8 mouse cellular contexts compared by ENCODE assay signal in genomic region chr8:116946268-116946838, GRCm38 (mm10). TPM values are rescaled to one million over a fixed set of nuclear protein-coding genes. Genes with fewer than 3 reads are reported as not detected.
DNase-seq lines count a peak whose midpoint lies in the region; ATAC-seq and TF ChIP-seq lines count a peak whose summit lies in the region.

No protein-coding gene starts in this region.

- 45% methylated on average over 21 of the region's 21 CpGs for WGBS in macrophage (ENCODE audit: missing documents)
- WGBS in hindbrain, postnatal 0 days: 82% methylated on average over 21 of the region's 21 CpGs

- peaks cover 11% of the 10 kb centered on the region; the same call in 1 of the 2 replicates for H3K4me1 ChIP-seq in hindbrain, postnatal 0 days (ENCODE audit: insufficient read depth, low read length)

- H3K27ac ChIP-seq in macrophage: peak overlapping the region; percentile 73
- no peak overlapping the region for H3K27ac ChIP-seq in hindbrain, postnatal 0 days

- no peaks in the 10 kb centered on the region for H3K27me3 ChIP-seq in hindbrain, postnatal 0 days (ENCODE audit: insufficient read depth, low read length)

- ATAC-seq in common myeloid progenitor, adult 5-6 weeks (replicated peaks; ENCODE audit: low read depth, poor library complexity, severe bottlenecking): peak; percentile 33
- no peak for ATAC-seq in hindbrain, postnatal 0 days

- H3K9me3 ChIP-seq in hindbrain, postnatal 0 days (ENCODE audit: low read length): no peaks in the 10 kb centered on the region

- no peak for TF ChIP-seq CTCF in hindbrain, postnatal 0 days (IDR thresholded peaks at IDR 0.05; ENCODE audit: low read depth)

- H3K9ac ChIP-seq in hindbrain, postnatal 0 days (replicated peaks; ENCODE audit: low read length): no peak overlapping the region

- intact Hi-C loops in left cerebral cortex, postnatal 4 days (cut with DNase I): no loop called here

- H3K79me2 ChIP-seq in macrophage (ENCODE audit: inconsistent target): peaks cover 70% of the 10 kb centered on the region

- H3K36me3 ChIP-seq in macrophage (ENCODE audit: inconsistent target): no peaks in the 10 kb centered on the region
- no peaks in the 10 kb centered on the region for H3K36me3 ChIP-seq in hindbrain, postnatal 0 days (ENCODE audit: insufficient read depth, low read length)

- no peak overlapping the region for H3K4me2 ChIP-seq in hindbrain, postnatal 0 days (ENCODE audit: low read depth, low read length)

- peak overlapping the region; percentile 21; the same call in 1 of the 2 replicates for H3K4me3 ChIP-seq in macrophage (ENCODE audit: inconsistent target)
- no peak overlapping the region for H3K4me3 ChIP-seq in hindbrain, postnatal 0 days (ENCODE audit: low read length)

- peak; percentile 59 to 76 for DNase-seq in left cerebral cortex, adult 18-20 months (ENCODE audit: low spot score in 2 of 2)
- no peak for DNase-seq in left cerebral cortex, postnatal 4 days
- peak; percentile 76 for DNase-seq in induced T-regulatory cell, adult 2 months (ENCODE audit: low read depth)
- DNase-seq in urinary bladder, postnatal 25 days (ENCODE audit: low spot score): no peak
- DNase-seq in adrenal gland, adult 8-10 months: no peak
- no peak for DNase-seq in hindbrain, postnatal 0 days (ENCODE audit: low spot score)

RNA-seq across cellular contexts. Expression of gene Atmin, which starts 3.2 kb away (rescaled TPM):
- 10 to 100 TPM; 76.7 to 77.7 TPM for total RNA-seq in left cerebral cortex, adult 18-20 months (2021)
- total RNA-seq in left cerebral cortex, postnatal 4 days (2021): 10 to 100 TPM; 27.7 to 30.1 TPM
- total RNA-seq in common myeloid progenitor, adult 5-6 weeks (2017): 10.3 and 17.7 TPM in 2 replicates
- total RNA-seq in macrophage (2018; cell fraction: chromatin; rRNA removed): 1 to 10 TPM in 21 of 26 experiments, under 1 TPM in 5; 0.24 to 9.6 (median 2.9) TPM
- 10 to 100 TPM in 24 of 26 experiments, 1 to 10 TPM in 2; 7.8 to 23.1 (median 19.0) TPM for total RNA-seq in macrophage (2018; cell fraction: cytosol; rRNA removed)
- total RNA-seq in macrophage (2018; cell fraction: nucleus; rRNA removed): 10 to 100 TPM in 15 of 26 experiments, 1 to 10 TPM in 11; 2.7 to 22.7 (median 11.0) TPM
- polyA plus RNA-seq in macrophage (2018): 13.1 to 14.3 TPM (median 13.5 TPM) in 3 replicates
- total RNA-seq in adrenal gland, adult 8-10 months (2022): 10 to 100 TPM; 23.9 to 33.7 (median 30.8) TPM
- total RNA-seq in hindbrain, postnatal 0 days (2014; rRNA removed): 40.7 and 47.3 TPM in 2 replicates
- 18.3 and 20.8 TPM in 2 replicates for polyA plus RNA-seq in hindbrain, postnatal 0 days (2015; fragmentation: Nextera tagmentation; extraction: Ambion mirVana)

RNA-seq across cellular contexts. Expression of gene Cenpn, which starts 24.8 kb away (rescaled TPM):
- 1 to 10 TPM; 1.0 to 2.0 TPM for total RNA-seq in left cerebral cortex, adult 18-20 months (2021)
- total RNA-seq in left cerebral cortex, postnatal 4 days (2021): 1 to 10 TPM; 3.8 to 4.7 TPM
- 35.8 and 48.2 TPM in 2 replicates for total RNA-seq in common myeloid progenitor, adult 5-6 weeks (2017)
- total RNA-seq in macrophage (2018; cell fraction: chromatin; rRNA removed): 10 to 100 TPM in 1 of 26 experiments, 1 to 10 TPM in 22, under 1 TPM in 1, not detected in 2; 0.66 to 10.2 (median 2.9) TPM
- 1 to 10 TPM in 25 of 26 experiments, under 1 TPM in 1; 0.96 to 3.0 (median 1.9) TPM for total RNA-seq in macrophage (2018; cell fraction: cytosol; rRNA removed)
- total RNA-seq in macrophage (2018; cell fraction: nucleus; rRNA removed): 10 to 100 TPM in 1 of 26 experiments, 1 to 10 TPM in 21, under 1 TPM in 3, not detected in 1; 0.35 to 10.8 (median 2.2) TPM
- 2.0 to 6.7 TPM (median 4.5 TPM) in 3 replicates for polyA plus RNA-seq in macrophage (2018)
- total RNA-seq in adrenal gland, adult 8-10 months (2022): 1 to 10 TPM; 2.5 to 5.8 (median 4.4) TPM
- total RNA-seq in hindbrain, postnatal 0 days (2014; rRNA removed): 4.3 and 4.7 TPM in 2 replicates
- 8.4 and 9.8 TPM in 2 replicates for polyA plus RNA-seq in hindbrain, postnatal 0 days (2015; fragmentation: Nextera tagmentation; extraction: Ambion mirVana)

RNA-seq across cellular contexts. Expression of gene Cmc2, which starts 25.1 kb away (rescaled TPM):
- 10 to 100 TPM; 17.8 to 18.2 TPM for total RNA-seq in left cerebral cortex, adult 18-20 months (2021)
- total RNA-seq in left cerebral cortex, postnatal 4 days (2021): 1 to 10 TPM; 7.7 to 9.8 TPM
- total RNA-seq in common myeloid progenitor, adult 5-6 weeks (2017): 64.4 and 73.8 TPM in 2 replicates
- 1 to 10 TPM in 15 of 26 experiments, under 1 TPM in 2, not detected in 9; 0.41 to 6.3 (median 1.9) TPM for total RNA-seq in macrophage (2018; cell fraction: chromatin; rRNA removed)
- 10 to 100 TPM in 8 of 26 experiments, 1 to 10 TPM in 18; 5.9 to 15.8 (median 9.7) TPM for total RNA-seq in macrophage (2018; cell fraction: cytosol; rRNA removed)
- 10 to 100 TPM in 1 of 26 experiments, 1 to 10 TPM in 24, under 1 TPM in 1; 0.82 to 10.5 (median 3.9) TPM for total RNA-seq in macrophage (2018; cell fraction: nucleus; rRNA removed)
- 7.6 to 14.5 TPM (median 13.8 TPM) in 3 replicates for polyA plus RNA-seq in macrophage (2018)
- total RNA-seq in adrenal gland, adult 8-10 months (2022): 10 to 100 TPM; 46.5 to 55.8 (median 50.1) TPM
- 12.6 and 16.8 TPM in 2 replicates for total RNA-seq in hindbrain, postnatal 0 days (2014; rRNA removed)
- polyA plus RNA-seq in hindbrain, postnatal 0 days (2015; fragmentation: Nextera tagmentation; extraction: Ambion mirVana): 36.3 TPM in 2 replicates

RNA-seq across cellular contexts. Expression of gene 1700030J22Rik, which starts 32.4 kb away (rescaled TPM):
- 10 to 100 TPM; 10.1 to 11.8 TPM for total RNA-seq in left cerebral cortex, adult 18-20 months (2021)
- 10 to 100 TPM; 11.9 to 13.3 TPM for total RNA-seq in left cerebral cortex, postnatal 4 days (2021)
- 0.05 TPM in 1 of 2 replicates, not detected in the other for total RNA-seq in common myeloid progenitor, adult 5-6 weeks (2017)
- total RNA-seq in macrophage (2018; cell fraction: chromatin; rRNA removed): 1 to 10 TPM in 12 of 26 experiments, under 1 TPM in 10, not detected in 4; 0.29 to 2.5 (median 1.2) TPM
- 1 to 10 TPM in 11 of 26 experiments, under 1 TPM in 15; 0.14 to 1.4 (median 0.88) TPM for total RNA-seq in macrophage (2018; cell fraction: cytosol; rRNA removed)
- 1 to 10 TPM in 12 of 26 experiments, under 1 TPM in 13, not detected in 1; 0.36 to 2.5 (median 0.92) TPM for total RNA-seq in macrophage (2018; cell fraction: nucleus; rRNA removed)
- 0.57 to 1.3 TPM (median 0.98 TPM) in 3 replicates for polyA plus RNA-seq in macrophage (2018)
- total RNA-seq in adrenal gland, adult 8-10 months (2022): 1 to 10 TPM; 1.8 to 2.4 (median 2.1) TPM
- total RNA-seq in hindbrain, postnatal 0 days (2014; rRNA removed): 5.2 and 7.0 TPM in 2 replicates
- 5.7 and 5.8 TPM in 2 replicates for polyA plus RNA-seq in hindbrain, postnatal 0 days (2015; fragmentation: Nextera tagmentation; extraction: Ambion mirVana)

RNA-seq across cellular contexts. Expression of gene Gcsh, which starts 47.0 kb away (rescaled TPM):
- 10 to 100 TPM; 39.1 to 47.5 TPM for total RNA-seq in left cerebral cortex, adult 18-20 months (2021)
- total RNA-seq in left cerebral cortex, postnatal 4 days (2021): 10 to 100 TPM; 34.8 to 39.4 TPM
- total RNA-seq in common myeloid progenitor, adult 5-6 weeks (2017): 76.5 and 87.6 TPM in 2 replicates
- total RNA-seq in macrophage (2018; cell fraction: chromatin; rRNA removed): 10 to 100 TPM in 4 of 26 experiments, 1 to 10 TPM in 21, under 1 TPM in 1; 0.96 to 17.0 (median 4.1) TPM
- total RNA-seq in macrophage (2018; cell fraction: cytosol; rRNA removed): 10 to 100 TPM; 13.8 to 33.5 (median 25.1) TPM
- total RNA-seq in macrophage (2018; cell fraction: nucleus; rRNA removed): 10 to 100 TPM in 7 of 26 experiments, 1 to 10 TPM in 19; 1.8 to 27.4 (median 7.8) TPM
- polyA plus RNA-seq in macrophage (2018): 26.8 to 67.0 TPM (median 34.5 TPM) in 3 replicates
- 100 to 1,000 TPM; 142 to 228 (median 186) TPM for total RNA-seq in adrenal gland, adult 8-10 months (2022)
- total RNA-seq in hindbrain, postnatal 0 days (2014; rRNA removed): 41.0 and 44.6 TPM in 2 replicates
- 128 and 131 TPM in 2 replicates for polyA plus RNA-seq in hindbrain, postnatal 0 days (2015; fragmentation: Nextera tagmentation; extraction: Ambion mirVana)

Comparison
In these comparisons a context has a peak if more than half of its experiments do, and no peak if none do; other contexts are left out.
1. DNase-seq: peak in left cerebral cortex, adult 18-20 months (2 of 2) and induced T-regulatory cell, adult 2 months (single experiment); none in left cerebral cortex, postnatal 4 days (single experiment), urinary bladder, postnatal 25 days (single experiment), adrenal gland, adult 8-10 months (single experiment) and hindbrain, postnatal 0 days (single experiment).